Mouse (Mus musculus) liver, postnatal 0 days (tissue): ENCODE data around the gene Chrna1.

Experiments
- CTCF ChIP-seq: sonication (generic); IDR thresholded peaks from 2 replicates; pipeline ENCODE4 v1.5.1; 2016; ENCODE audit warnings: antibody characterized with exemption, low read depth
- EP300 ChIP-seq: IDR thresholded peaks from 2 replicates; pipeline ENCODE4 v1.6.1; 2016; ENCODE audit warnings: antibody characterized with exemption, low read depth, mild to moderate bottlenecking

- peak; percentile 50 for TF ChIP-seq CTCF
- no peak for TF ChIP-seq EP300
Observed at GRCm38 (mm10) chr2:73539697-73540096, 40.4 kb downstream of the Chrna1 start.
